ENCODE assay signal across 15 mouse cellular contexts in the genomic region with DNA sequence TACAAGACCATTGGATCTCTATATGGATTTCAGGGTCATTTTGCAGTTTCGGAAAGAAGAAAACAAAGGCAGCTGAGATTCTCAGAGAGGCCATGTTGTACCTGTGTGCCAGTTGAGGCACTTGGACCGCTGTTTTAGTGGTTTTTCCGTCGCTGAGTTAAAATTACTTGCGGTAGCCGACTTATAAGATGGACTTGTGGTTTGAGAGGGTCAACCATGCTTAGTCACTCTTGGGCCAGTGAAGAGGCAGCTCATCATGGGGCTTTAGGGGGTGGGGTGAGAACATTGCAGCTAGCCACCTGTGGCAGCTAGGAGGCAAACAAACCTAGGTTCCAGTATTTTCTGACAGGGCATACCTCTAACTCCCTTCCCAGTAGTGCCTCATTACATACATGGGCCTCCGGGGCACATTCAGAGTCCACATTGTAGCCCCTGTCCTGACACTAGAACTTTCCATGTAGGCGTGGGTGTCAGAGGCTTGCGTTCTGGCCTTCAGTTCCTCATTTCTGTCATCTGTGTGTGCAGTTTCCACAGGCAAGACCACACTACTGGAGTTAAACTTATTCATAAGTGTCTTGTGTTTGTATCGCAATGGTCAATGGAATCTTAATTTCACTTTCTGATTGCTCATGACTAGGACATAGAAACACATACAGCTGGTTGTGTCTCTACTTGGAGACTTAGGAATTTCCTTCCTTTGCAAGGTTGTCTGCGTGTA. TPM values are rescaled to one million over a fixed set of nuclear protein-coding genes. Genes with fewer than 3 reads are reported as not detected.
DNase-seq lines count a peak whose midpoint lies in the region; ATAC-seq and TF ChIP-seq lines count a peak whose summit lies in the region.
"Had no signal": no experiment of that assay in that cellular context is flagged by ENCODE, and none has a peak within 500 bp of the region (broad histone marks: within the 10 kb centered on the region; RNA-seq: fewer than 3 reads in every experiment).

No protein-coding gene starts in this region.

- H3K36me3 ChIP-seq in hindbrain, embryonic 12.5 days: no peaks in the 10 kb centered on the region
- no peaks in the 10 kb centered on the region; the same call in 1 of the 2 replicates for H3K36me3 ChIP-seq in forebrain, embryonic 12.5 days (replicated peaks)

- DNase-seq in lung, postnatal 25 days (ENCODE audit: low spot score): peak; percentile 51
- DNase-seq in lung, adult 2 months: no peak
- DNase-seq in CD4-positive, CD25-positive, alpha-beta regulatory T cell, adult 2 months (ENCODE audit: low read depth, low spot score): peak; percentile 36
- no peak for DNase-seq in kidney, adult 8-10 months
- DNase-seq: cerebellum, adult 8-10 months; heart, postnatal 14 days; layer of hippocampus, postnatal 36 days; thymus, adult 18-20 months had no signal

- H3K9ac ChIP-seq in hindbrain, embryonic 12.5 days: no peak overlapping the region
- H3K9ac ChIP-seq in forebrain, embryonic 12.5 days: no peak overlapping the region
- H3K9ac ChIP-seq: liver, embryonic 12.5 days had no signal

- peak; percentile 84 for ATAC-seq in megakaryocyte progenitor cell, adult 5-6 weeks (replicated peaks; ENCODE audit: poor library complexity)
- no peak for ATAC-seq in hindbrain, embryonic 12.5 days (ENCODE audit: low FRiP score)
- no peak for ATAC-seq in forebrain, embryonic 12.5 days (ENCODE audit: low FRiP score)
- ATAC-seq: forebrain, embryonic 14.5 days; hindbrain, embryonic 16.5 days; liver, embryonic 12.5 days had no signal

- no peak for TF ChIP-seq CTCF in lung, adult 2 months (IDR thresholded peaks at IDR 0.05; ENCODE audit: insufficient read depth, low read length)

- no peaks in the 10 kb centered on the region for H3K27me3 ChIP-seq in hindbrain, embryonic 12.5 days
- no peaks in the 10 kb centered on the region; the same call in 1 of the 2 replicates for H3K27me3 ChIP-seq in forebrain, embryonic 12.5 days
- H3K27me3 ChIP-seq: liver, embryonic 12.5 days had no signal

- no peak overlapping the region for H3K4me3 ChIP-seq in lung, adult 2 months (replicated peaks; ENCODE audit: extremely low read depth, low read depth, low read length)
- H3K4me3 ChIP-seq in brown adipose tissue, adult 24 weeks (ENCODE audit: insufficient read depth, low read depth, low read length): no peak overlapping the region
- no peak overlapping the region for H3K4me3 ChIP-seq in hindbrain, embryonic 12.5 days
- no peak overlapping the region for H3K4me3 ChIP-seq in forebrain, embryonic 12.5 days (replicated peaks)
- H3K4me3 ChIP-seq: liver, embryonic 12.5 days had no signal

- H3K27ac ChIP-seq in brown adipose tissue, adult 24 weeks (replicated peaks; ENCODE audit: low read depth, low read length): 0 out of 2 replicates have a peak overlapping the region, but pooled peaks have one; percentile 40
- H3K27ac ChIP-seq in hindbrain, embryonic 12.5 days: no peak overlapping the region
- no peak overlapping the region for H3K27ac ChIP-seq in forebrain, embryonic 12.5 days
- H3K27ac ChIP-seq: liver, embryonic 12.5 days had no signal

- H3K4me1 ChIP-seq in lung, adult 2 months (ENCODE audit: control insufficient read depth, insufficient read depth, low read length): peaks cover 22% of the 10 kb centered on the region
- peaks cover 20% of the 10 kb centered on the region for H3K4me1 ChIP-seq in brown adipose tissue, adult 24 weeks (ENCODE audit: control insufficient read depth, insufficient read depth, insufficient read length, low read length)
- H3K4me1 ChIP-seq in hindbrain, embryonic 12.5 days: peaks cover 21% of the 10 kb centered on the region
- peaks cover 10% of the 10 kb centered on the region for H3K4me1 ChIP-seq in forebrain, embryonic 12.5 days

- no peak for TF ChIP-seq POLR2A in lung, adult 2 months (IDR thresholded peaks at IDR 0.05; ENCODE audit: borderline replicate concordance, extremely low read depth, low read depth, low read length)

- WGBS in lung, adult 2 months: 70% methylated on average over 11 of the region's 11 CpGs
- WGBS in hindbrain, embryonic 12.5 days: 92% methylated on average over 11 of the region's 11 CpGs
- 92% methylated on average over 11 of the region's 11 CpGs for WGBS in forebrain, embryonic 12.5 days

- no peak overlapping the region for H3K4me2 ChIP-seq in hindbrain, embryonic 12.5 days (replicated peaks)
- no peak overlapping the region for H3K4me2 ChIP-seq in forebrain, embryonic 12.5 days
- H3K4me2 ChIP-seq: liver, embryonic 12.5 days had no signal

- H3K9me3 ChIP-seq in hindbrain, embryonic 12.5 days (replicated peaks): no peaks in the 10 kb centered on the region
- H3K9me3 ChIP-seq in forebrain, embryonic 12.5 days: no peaks in the 10 kb centered on the region
- H3K9me3 ChIP-seq: liver, embryonic 12.5 days had no signal

RNA-seq across cellular contexts. Expression of gene Atxn7l1, which starts 22.4 kb away (rescaled TPM):
- 43.5 and 47.8 TPM in 2 replicates for polyA plus RNA-seq in lung, adult 2 months (2012; rRNA removed)
- polyA plus RNA-seq in brown adipose tissue, adult 24 weeks (2012; ENCODE audit: insufficient read depth, insufficient read length, missing spikeins): 17.2 and 22.9 TPM in 2 replicates
- 71.1 and 96.1 TPM in 2 replicates for total RNA-seq in megakaryocyte progenitor cell, adult 5-6 weeks (2015)
- 33.1 and 37.4 TPM in 2 replicates for total RNA-seq in megakaryocyte progenitor cell, adult 5-6 weeks (2017)
- polyA plus RNA-seq in hindbrain, embryonic 12.5 days (2016; fragmentation: Nextera tagmentation; extraction: Ambion mirVana): 18.4 and 18.5 TPM in 2 replicates
- 12.8 and 15.0 TPM in 2 replicates for polyA plus RNA-seq in forebrain, embryonic 12.5 days (2016; fragmentation: Nextera tagmentation; extraction: Ambion mirVana)

Comparison
In these comparisons a context has a peak if more than half of its experiments do, and no peak if none do; other contexts are left out.
1. DNase-seq: peak in lung, postnatal 25 days (single experiment) and CD4-positive, CD25-positive, alpha-beta regulatory T cell, adult 2 months (single experiment); none in lung, adult 2 months (single experiment) and kidney, adult 8-10 months (0 of 2).